Mouse (Mus musculus) large intestine, adult 2 months (tissue): ENCODE results near the gene Map1b. TPM values are rescaled to one million over a fixed set of nuclear protein-coding genes. Genes with fewer than 3 reads are reported as not detected.

Experiments used
- DNase-seq: peaks from one replicate; pipeline ENCODE4 v3.0.0-alpha.2; 2012; ENCODE audit warnings: low read depth, low spot score
- WGBS: fragments of 180-500 bp; shearing (Covaris S2); methylation state at CpG from one replicate; pipeline ENCODE4 v1.1.7; 2018; 5-methylcytosine and 5-hydroxymethylcytosine counted together
- polyA plus RNA-seq: library from polyadenylated mRNA; depleted of rRNA; stranded (reverse); fragments of >200 nt; gene quantifications from 2 replicates; pipeline ENCODE4 v1.2.3, GENCODE M21; 2012; rRNA removed

The Map1b gene
- polyA plus RNA-seq, 1 experiment = 0.94 TPM

DNA sequence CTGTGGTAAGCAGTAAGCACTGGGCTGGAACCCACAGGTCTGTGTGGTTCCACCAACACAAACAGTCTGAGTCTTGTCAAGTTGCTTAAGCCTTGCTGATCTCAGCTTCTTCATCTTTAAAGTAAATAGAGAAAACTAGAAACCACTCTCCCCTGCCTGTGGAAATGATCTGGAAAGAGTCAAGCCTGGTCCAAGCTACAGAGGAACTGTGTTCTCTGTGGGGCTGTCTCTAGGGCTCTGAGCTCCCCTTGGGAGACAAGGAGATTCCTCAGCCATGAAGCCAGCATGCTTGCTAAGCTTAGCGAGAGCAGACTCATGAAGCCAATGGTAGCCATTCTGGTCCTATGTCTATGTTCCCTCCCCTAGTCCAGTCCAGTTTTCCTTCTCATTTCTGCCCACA, 138.1 kb downstream of the Map1b start:
- 93% methylated on average over 1 of the region's 1 CpGs for WGBS
- no peak for DNase-seq

DNA sequence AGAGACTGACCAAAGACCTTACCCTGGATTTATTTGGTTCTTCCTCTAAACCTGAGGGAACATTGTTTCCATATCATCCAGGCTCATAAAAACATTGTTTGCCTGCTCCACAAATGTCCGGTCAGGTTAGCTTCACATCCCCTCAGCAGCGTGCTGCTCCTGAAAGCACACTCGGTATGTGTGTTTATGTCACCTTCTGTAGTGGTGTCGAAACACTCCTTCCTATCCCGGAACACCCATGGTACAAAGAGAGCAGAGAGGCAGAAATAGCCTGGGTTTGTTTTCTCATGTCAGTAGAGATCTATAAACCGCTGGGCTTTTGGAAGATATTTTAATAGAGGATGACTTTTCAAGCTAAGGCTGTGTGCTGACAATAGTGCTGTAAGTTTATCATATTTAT, 139.3 kb downstream of the Map1b start:
- no peak for DNase-seq
- WGBS = 67% methylated on average over 6 of the region's 6 CpGs

DNA sequence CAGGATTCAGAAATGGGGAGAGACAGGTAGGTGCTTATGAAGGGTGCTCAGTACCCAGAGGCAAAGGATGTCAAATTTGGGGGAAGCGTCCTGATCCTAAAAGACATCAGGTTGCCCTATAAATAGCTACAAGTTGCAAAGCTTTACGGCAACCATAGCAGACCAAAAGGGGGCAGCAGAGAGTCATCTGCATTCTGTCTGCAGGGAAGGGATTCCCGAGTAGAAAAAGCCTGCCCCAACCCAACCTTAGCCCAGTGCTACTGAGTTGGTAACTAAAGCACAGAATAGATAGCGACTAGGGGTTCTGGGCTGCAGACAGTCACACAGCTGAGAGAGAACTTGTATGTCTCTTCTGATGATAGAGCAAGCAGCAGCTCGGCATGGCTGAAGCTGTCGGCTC, 140.8 kb downstream of the Map1b start:
- DNase-seq = peak; percentile 28
- WGBS = 39% methylated on average over 6 of the region's 6 CpGs

DNA sequence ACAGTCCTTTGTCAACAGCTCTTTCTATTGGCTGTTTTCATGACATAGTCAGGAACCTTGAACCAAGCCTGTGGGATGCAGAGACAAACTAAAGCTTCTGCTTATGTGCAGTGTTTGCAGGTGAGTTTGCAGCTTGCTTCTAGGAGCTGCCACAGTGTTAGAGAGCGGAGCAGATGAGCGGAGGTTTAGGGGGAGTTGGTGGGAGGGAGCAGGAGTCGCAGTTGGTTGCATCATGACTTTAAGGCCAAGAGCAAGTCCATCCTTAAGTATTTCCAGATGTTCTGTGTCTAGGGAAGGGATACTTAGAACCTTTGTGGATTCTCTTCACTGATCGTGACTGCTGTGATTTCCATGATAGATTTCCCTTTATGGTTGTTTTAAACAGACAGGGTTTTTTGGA, 142.1 kb downstream of the Map1b start:
- no peak for DNase-seq
- 81% methylated on average over 4 of the region's 4 CpGs for WGBS

DNA sequence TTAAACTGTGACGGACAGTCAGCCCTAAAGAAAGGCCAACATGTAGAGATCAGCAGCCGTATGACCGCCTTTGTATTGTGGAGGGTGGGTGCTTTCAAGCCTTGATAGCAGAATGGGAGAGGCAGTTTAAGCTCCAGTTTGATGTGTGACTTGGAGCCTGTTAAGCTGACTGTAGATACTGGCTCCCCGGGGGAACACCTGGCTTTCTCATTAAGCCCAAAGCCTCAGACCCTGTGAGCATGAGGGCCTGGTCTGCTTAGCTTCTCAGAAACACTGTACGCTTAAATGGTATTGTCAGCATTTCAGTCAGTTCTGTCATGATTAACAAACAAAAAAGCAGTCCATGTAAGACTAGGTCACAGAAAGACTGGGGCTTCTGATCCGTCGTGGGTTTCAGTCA, 142.7 kb downstream of the Map1b start:
- DNase-seq = no peak
- 82% methylated on average over 7 of the region's 7 CpGs for WGBS

Other genes with a start within 250 kb of the Map1b start
- 19.0 and 20.8 TPM in 2 replicates for gene Ptcd2, start 171.8 kb downstream of the Map1b start, polyA plus RNA-seq
- 18.2 and 21.7 TPM in 2 replicates for gene Mrps27, start 171.8 kb downstream of the Map1b start, polyA plus RNA-seq